Mouse (Mus musculus): ENCODE measurements around the gene Dpm3.
"Not testable (repeated sequence)": the region's sequence is repeated elsewhere in the genome, so short reads cannot be mapped to it uniquely, and the experiment has no call there.

The Dpm3 gene

DNA sequence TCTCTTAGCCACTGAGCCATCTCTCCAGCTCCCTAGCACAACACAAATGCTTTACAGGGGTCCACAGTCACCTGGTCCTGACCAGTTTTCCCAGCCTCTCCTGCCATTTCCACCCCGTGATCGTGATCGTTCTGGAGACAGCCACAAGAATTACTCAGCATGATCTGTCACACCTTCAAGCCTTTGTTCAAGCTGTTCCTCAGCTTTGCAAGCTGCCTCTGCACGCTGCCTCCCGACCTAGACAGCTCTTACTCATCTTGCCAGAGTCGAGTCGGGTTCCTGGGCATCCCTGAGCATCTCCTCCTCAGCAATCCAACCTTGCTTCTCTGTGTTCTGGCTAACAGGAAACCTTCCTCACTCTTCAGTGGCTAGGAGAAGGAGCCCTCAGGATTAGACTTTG is at the start of gene Dpm3:
TSS of gene Dpm3 (plus strand) at position 283 of the 400 bp plus-strand sequence.
- DNase-seq = no peak

- no peak for DNase-seq
Observed at GRCm38 (mm10) chr3:89209731-89210130, 49.4 kb upstream of the Dpm3 start.

DNA sequence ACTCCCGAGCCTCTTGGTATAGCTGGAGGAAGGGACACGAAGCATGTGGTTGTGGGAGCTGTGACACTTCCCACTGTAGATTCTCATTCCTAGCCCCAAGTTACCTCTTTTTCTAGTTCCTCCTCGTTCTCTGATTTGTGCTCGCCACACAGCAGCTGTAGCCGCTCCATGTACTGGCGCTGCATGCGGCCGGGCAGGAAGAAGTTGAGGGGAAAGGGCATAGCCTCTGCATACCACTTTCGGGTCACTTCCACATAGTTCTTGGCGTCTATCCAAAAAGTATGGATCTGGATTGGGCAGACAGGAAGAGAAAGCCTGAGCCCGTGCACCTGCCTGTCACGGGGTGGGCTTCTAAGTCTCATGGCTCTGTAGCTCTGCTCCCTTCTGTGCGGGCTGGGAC is 49.0 kb upstream of the Dpm3 start:
- no peak for DNase-seq

DNA sequence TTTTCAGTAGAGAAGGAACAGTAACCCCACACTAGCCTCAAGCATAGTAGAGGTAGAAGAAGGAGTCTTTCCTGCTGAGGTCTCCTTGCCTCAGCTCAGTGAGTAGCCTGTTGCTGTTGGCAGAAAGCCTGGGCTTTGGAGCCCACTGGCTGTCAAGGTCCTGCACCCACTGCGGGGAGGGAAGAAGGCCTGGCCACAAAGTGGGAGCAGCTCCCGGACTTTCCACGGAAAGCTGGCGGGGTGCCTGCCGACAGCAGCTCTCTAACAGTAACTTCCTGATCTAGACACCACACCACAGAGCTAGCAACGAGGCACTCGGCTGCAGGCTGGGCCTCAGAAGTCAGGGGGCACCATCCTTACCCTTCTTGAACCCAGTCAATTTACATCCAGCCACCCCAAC is 48.4 kb upstream of the Dpm3 start:
- no peak for DNase-seq

- DNase-seq = peak; percentile 80 to 83
Observed at GRCm38 (mm10) chr3:89213803-89214530, 45.2 kb upstream of the Dpm3 start.

GRCm38 (mm10) chr3:89214681-89215411 is 44.3 kb upstream of the Dpm3 start, which contains the start of gene Thbs3:
Thbs3 (plus strand) TSS chr3:89215180.
- no peak for DNase-seq

DNA sequence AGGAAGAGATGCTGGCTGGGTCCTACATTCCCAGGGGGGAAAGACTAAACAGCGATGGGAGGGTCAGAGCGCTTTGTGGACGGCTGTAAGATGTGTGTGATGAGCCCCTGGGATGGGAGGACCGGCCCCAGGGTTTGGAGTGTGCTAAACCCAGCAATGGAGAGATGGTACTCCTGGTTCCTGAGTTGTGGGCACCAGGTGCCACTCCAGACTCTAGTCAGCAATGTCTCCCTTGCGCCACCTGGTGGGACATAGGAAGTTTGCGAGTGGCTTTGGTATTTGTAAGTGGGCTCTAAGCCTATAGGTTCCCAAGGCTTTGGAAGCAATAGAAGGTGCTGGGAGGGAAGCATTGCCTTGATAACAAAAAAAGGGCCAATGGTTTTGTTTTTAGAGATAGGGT is 43.3 kb upstream of the Dpm3 start:
- DNase-seq = peak; percentile 59 to 68

GRCm38 (mm10) chr3:89216407-89216806 is 42.8 kb upstream of the Dpm3 start:
- DNase-seq = not testable (repeated sequence)

DNA sequence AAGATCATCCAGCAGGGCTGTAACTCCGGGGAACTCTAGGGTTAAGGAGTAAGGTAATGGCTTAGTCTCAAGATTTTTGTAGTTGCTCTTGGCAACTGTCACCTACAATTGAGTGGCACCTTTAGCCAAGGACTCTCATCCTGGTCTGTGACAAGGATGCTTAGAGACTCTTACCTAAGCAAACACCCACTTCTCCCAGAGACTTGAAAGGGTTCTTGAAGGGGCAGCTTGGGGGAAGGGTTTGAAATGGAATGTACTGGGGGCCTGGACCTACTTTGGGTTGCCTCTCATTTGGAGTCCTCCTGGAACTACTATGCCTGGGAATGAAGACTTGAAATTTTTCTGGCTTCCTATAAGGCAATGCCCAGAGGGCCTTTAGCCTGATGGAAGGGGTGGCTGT is 40.9 kb upstream of the Dpm3 start:
- no peak for DNase-seq

DNA sequence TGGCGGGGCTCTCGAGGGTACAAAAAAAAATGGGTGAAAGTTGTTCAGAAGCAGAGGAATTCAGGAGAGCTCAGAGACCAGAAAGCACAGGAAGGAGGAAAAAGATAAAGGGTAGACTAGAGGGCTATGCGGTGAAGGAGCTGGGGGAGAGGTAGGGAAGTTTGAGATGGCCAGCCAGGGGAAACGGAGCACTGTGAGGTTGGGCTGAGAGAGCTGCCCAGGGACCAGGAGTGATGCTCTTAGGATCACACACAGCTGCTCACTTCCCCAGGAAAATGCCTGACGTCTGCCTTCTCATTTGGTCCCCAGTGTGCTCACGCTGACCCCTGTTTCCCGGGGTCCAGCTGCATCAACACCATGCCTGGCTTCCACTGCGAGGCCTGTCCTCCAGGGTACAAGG is 39.6 kb upstream of the Dpm3 start:
- DNase-seq = no peak

DNA sequence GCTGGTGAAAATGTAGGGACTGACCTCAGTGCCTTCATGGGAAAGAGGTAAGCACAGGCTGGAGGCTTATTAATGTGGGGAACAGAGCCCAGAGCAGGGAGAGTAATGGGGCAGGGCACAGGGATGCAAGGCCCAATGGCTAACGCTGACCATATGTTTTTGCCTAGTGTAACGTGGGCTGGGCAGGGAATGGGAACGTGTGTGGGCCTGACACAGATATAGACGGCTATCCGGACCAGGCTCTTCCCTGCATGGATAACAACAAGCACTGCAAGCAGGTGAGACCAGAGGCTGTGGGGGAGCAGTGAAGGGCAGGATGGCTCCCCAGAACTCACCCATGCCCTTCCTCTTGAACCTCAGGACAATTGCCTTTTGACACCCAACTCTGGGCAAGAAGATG is 38.0 kb upstream of the Dpm3 start:
- DNase-seq = no peak

DNA sequence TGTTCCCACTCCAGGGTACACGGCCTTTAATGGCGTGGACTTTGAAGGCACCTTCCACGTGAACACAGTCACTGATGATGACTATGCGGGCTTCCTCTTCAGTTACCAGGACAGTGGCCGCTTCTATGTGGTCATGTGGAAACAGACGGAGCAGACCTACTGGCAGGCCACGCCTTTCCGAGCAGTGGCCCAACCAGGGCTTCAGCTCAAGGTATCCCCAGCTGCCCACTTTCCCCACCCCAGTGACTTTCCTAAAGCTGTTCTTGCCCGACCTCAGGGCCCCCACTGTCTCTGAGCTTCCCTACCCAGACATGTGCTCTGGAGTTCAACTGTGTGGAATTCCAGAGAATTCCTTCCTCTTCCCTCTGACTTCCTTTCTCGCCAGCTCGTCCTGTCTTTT is 34.4 kb upstream of the Dpm3 start:
- DNase-seq = no peak

GRCm38 (mm10) chr3:89225321-89225815 is 33.8 kb upstream of the Dpm3 start:
- no peak for DNase-seq

- DNase-seq = no peak
Observed at GRCm38 (mm10) chr3:89225918-89226317, 33.2 kb upstream of the Dpm3 start.

DNA sequence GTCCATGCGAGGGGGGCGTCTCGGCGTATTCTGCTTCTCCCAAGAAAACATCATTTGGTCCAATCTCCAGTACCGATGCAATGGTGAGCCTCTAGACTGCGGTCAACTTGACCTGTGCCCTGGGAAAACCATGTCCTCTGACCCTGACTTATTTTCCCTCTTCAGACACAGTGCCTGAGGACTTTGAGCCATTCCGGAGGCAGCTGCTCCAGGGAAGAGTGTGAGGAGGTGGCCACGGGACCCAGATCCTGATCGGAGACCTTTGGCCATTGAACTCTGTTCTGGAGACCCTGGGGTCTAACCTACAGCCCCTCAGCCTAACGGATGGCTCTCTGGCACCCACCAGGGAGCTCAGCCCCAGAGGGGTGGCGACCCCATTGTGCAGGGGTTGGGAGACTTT is 32.8 kb upstream of the Dpm3 start:
- DNase-seq = no peak

DNA sequence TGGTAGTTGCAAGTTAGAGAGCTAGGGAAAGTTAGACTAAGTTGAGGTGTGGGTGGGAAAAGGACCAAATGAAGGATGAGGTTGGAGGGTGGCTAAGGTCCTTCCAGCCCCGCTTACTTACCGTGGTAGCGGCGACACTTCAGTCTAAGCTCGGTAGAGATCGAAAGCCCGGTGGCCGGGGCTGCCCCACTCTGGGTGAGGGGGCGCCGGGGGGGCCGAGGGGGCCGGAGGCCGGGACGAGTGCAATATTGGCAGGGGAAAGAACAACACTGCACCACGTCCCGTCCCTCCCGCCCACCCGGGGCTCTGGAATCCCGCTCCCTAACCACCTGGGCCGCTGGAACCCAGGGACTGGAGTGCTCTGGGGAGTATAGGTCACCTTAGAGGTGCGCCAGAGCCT is 32.3 kb upstream of the Dpm3 start, which contains the start of gene Mtx1:
TSS of gene Mtx1 (minus strand) at position 189 of the 400 bp plus-strand sequence.
- no peak for DNase-seq

DNA sequence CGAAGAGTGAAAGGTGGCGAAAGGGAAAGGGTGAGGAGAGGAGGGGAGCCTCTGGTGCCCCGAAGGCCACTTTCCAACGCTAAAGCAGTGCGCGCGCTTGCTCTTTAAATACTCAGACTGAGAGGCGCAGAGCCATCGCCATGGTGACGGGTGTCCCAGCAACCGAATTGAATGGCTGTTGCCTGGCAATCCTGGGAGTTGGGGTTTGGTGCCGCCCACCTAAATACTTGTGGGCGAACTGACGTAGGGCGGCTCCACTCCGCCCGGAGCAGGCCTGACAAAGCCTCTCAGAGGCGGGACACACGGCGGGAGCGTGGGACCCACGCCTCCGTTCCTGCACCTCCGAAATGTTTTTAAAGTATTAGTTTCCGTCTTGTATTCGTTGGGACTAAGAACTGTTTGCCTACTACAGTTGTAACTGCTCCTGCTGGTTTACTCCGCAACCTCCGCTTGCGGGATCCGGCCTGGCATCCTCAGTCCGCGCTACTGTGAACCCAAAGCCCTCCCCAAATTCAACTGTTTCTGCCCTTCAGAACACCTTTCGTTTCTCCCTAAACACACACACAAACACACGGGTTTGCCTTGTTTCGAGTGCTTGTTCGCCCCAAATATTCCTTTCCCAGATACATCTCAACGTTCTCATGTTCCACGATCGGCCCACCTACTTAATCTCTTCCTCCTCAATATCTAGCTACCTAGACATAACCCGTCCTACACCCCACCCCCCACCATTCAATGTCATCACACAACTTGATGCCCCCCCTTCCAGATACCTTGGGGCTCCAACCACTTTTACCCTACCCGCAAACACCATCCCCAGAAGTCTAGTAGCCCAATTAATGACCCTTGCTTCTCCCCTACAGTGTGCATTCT is 31.6 kb upstream of the Dpm3 start:
- DNase-seq = peak; percentile 32 to 53

- peak; percentile 58 to 71 for DNase-seq
Observed at GRCm38 (mm10) chr3:89228180-89228549, 31.0 kb upstream of the Dpm3 start.

DNA sequence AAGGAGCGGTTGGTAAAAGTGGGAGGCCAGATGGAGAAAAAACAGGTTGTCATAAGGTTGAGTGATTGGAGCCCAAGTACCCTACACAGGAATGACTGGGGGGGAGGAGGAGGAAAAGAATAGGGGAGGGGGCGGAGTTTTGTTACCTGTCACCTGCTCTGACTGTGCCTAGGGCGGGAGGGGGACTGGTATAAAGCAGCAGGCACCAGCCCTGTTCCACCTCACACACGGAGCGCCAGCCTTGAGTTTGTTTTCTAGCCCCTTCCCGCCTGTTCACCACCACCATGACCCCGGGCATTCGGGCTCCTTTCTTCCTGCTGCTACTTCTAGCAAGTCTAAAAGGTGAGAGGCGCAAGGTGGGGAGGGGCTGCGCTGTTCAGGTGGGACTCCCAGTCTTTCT is 30.3 kb upstream of the Dpm3 start, which contains the start of gene Muc1:
TSS of gene Muc1 (plus strand) at position 222 of the 400 bp plus-strand sequence.
- DNase-seq = no peak

GRCm38 (mm10) chr3:89229276-89229675 is 29.9 kb upstream of the Dpm3 start:
- no peak for DNase-seq

DNA sequence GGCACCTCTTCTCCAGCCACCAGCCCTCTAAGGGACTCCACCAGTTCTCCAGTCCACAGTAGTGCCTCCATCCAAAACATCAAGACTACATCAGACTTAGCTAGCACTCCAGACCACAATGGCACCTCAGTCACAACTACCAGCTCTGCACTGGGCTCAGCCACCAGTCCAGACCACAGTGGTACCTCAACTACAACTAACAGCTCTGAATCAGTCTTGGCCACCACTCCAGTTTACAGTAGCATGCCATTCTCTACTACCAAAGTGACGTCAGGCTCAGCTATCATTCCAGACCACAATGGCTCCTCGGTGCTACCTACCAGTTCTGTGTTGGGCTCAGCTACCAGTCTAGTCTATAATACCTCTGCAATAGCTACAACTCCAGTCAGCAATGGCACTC is 28.6 kb upstream of the Dpm3 start:
- no peak for DNase-seq

DNA sequence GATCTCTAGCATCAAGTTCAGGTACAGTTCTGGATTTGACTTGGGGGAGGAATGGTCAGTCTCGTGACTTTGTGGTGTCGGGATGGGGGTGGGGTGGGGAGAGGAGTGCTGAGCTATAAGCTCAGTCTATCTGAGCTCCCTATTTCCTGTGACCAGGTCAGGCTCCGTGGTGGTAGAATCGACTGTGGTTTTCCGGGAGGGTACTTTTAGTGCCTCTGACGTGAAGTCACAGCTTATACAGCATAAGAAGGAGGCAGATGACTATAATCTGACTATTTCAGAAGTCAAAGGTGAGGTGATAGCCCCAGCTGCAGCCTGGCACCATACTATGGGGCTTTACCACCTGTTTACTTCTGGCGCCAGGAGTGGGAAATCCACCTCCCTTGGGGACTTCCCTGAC is 27.8 kb upstream of the Dpm3 start:
- DNase-seq = no peak

DNA sequence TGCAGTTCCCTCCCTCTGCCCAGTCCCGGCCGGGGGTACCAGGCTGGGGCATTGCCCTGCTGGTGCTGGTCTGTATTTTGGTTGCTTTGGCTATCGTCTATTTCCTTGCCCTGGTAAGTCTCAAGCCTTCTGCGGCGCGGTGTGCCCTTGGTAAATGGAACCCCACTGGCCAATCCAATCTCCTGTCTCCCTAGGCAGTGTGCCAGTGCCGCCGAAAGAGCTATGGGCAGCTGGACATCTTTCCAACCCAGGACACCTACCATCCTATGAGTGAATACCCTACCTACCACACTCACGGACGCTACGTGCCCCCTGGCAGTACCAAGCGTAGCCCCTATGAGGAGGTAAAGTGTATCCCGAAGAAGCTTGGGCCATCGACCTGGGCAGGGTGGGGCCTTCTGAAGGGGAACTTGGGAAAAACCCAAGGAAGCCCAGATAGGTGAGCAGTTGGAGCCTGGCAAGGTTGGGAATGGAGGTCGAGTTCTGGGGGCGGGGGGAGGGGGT is 27.3 kb upstream of the Dpm3 start:
- no peak for DNase-seq
